Mouse (Mus musculus): ENCODE measurements around the gene Saxo1.

- TF ChIP-seq CTCF (IDR thresholded peaks at IDR 0.05) (no peak), EP300 (IDR thresholded peaks at IDR 0.05; ENCODE audit: insufficient read depth, low read depth, low read length) (no peak), POLR2A (IDR thresholded peaks at IDR 0.05; ENCODE audit: insufficient read depth, low read depth, low read length) (no peak)
Observed at GRCm38 (mm10) chr4:86580591-86580990, 22.5 kb upstream of the Saxo1 start.

All from heart, adult 2 months (tissue).